Comparison of ENCODE assay signal across 24 mouse cellular contexts in genomic region chr9:91074175-91074480, GRCm38 (mm10).
"Had no signal": no experiment of that assay in that cellular context is flagged by ENCODE, and none has a peak within 500 bp of the region (broad histone marks: within the 10 kb centered on the region; RNA-seq: fewer than 3 reads in every experiment).

No protein-coding gene starts in this region.

- ATAC-seq: intestine, postnatal 0 days; liver, postnatal 0 days; midbrain, embryonic 15.5 days had no signal

- H3K36me3 ChIP-seq: limb, embryonic 12.5 days; limb, embryonic 15.5 days; lung, embryonic 15.5 days; midbrain, embryonic 12.5 days; midbrain, embryonic 15.5 days had no signal

- H3K4me3 ChIP-seq: limb, embryonic 12.5 days; limb, embryonic 15.5 days; lung, embryonic 15.5 days; midbrain, embryonic 12.5 days; midbrain, embryonic 15.5 days; myocyte had no signal

- DNase-seq: kidney, adult 2 months; kidney, postnatal 25 days; layer of hippocampus, postnatal 36 days; left cerebral cortex, postnatal 4 days; liver, postnatal 0 days; lung, postnatal 10 days; lung, postnatal 4 days; right cerebral cortex, adult 18-20 months; right cerebral cortex, postnatal 14 days; right cerebral cortex, postnatal 4 days; thymus, adult 2 months; thymus, postnatal 14 days; thymus, postnatal 4 days had no signal

- H3K27me3 ChIP-seq: limb, embryonic 12.5 days; limb, embryonic 15.5 days; lung, embryonic 15.5 days; midbrain, embryonic 15.5 days had no signal

- H3K9me3 ChIP-seq: limb, embryonic 12.5 days; limb, embryonic 15.5 days; lung, embryonic 15.5 days; midbrain, embryonic 12.5 days; midbrain, embryonic 15.5 days had no signal

- H3K27ac ChIP-seq: kidney, postnatal 0 days; limb, embryonic 12.5 days; limb, embryonic 15.5 days; liver, embryonic 14.5 days; lung, embryonic 15.5 days; midbrain, embryonic 12.5 days; midbrain, embryonic 15.5 days; stomach, postnatal 0 days had no signal

- H3K4me1 ChIP-seq: limb, embryonic 12.5 days; limb, embryonic 15.5 days; lung, embryonic 15.5 days had no signal

- H3K9ac ChIP-seq: limb, embryonic 12.5 days; limb, embryonic 15.5 days; liver, embryonic 14.5 days; liver, postnatal 0 days; lung, embryonic 15.5 days; midbrain, embryonic 12.5 days; midbrain, embryonic 15.5 days had no signal

- H3K4me2 ChIP-seq: limb, embryonic 12.5 days; limb, embryonic 15.5 days; liver, embryonic 11.5 days; lung, embryonic 15.5 days; midbrain, embryonic 12.5 days; midbrain, embryonic 15.5 days had no signal
